Mouse (Mus musculus) liver, embryonic 12.5 days (tissue): ENCODE results near the gene Mtfr1l. TPM values are rescaled to one million over a fixed set of nuclear protein-coding genes. Genes with fewer than 3 reads are reported as not detected.
"Not testable (repeated sequence)": the region's sequence is repeated elsewhere in the genome, so short reads cannot be mapped to it uniquely, and the experiment has no call there.

Experiments
- ATAC-seq: fragments of 200-750 bp; cut with Nextera tagmentation; 2 replicates; pipeline ENCODE4 v1.8.0; 2017; ENCODE audit warnings: moderate number of reproducible peaks, mild to moderate bottlenecking, moderate library complexity
- H3K27ac ChIP-seq: fragments of 300-500 bp; sonication (generic); 2 replicates; pipeline ENCODE4 v1.5.1; 2016; ENCODE audit warnings: mild to moderate bottlenecking
- H3K27me3 ChIP-seq: fragments of 300-500 bp; sonication (generic); replicated peaks from 2 replicates; pipeline ENCODE4 v1.6.1; 2016; ENCODE audit warnings: mild to moderate bottlenecking, moderate library complexity
- H3K36me3 ChIP-seq: fragments of 300-500 bp; sonication (generic); 2 replicates; pipeline ENCODE4 v1.6.1; 2016; ENCODE audit warnings: mild to moderate bottlenecking, moderate library complexity
- H3K4me1 ChIP-seq: fragments of 300-500 bp; sonication (generic); 2 replicates; pipeline ENCODE4 v1.6.1; 2016
- H3K4me2 ChIP-seq: fragments of 300-500 bp; sonication (generic); 2 replicates; pipeline ENCODE4 v1.6.1; 2016; ENCODE audit warnings: mild to moderate bottlenecking, moderate library complexity
- H3K4me3 ChIP-seq: fragments of 300-500 bp; sonication (generic); 2 replicates; pipeline ENCODE4 v1.5.1; 2016; ENCODE audit warnings: mild to moderate bottlenecking, moderate library complexity
- H3K9ac ChIP-seq: fragments of 300-500 bp; sonication (generic); 2 replicates; pipeline ENCODE4 v1.6.1; 2016; ENCODE audit warnings: mild to moderate bottlenecking, moderate library complexity
- H3K9me3 ChIP-seq: fragments of 300-500 bp; sonication (generic); replicated peaks from 2 replicates; pipeline ENCODE4 v1.6.1; 2016; ENCODE audit warnings: mild to moderate bottlenecking, moderate library complexity
- WGBS: fragments of 180-500 bp; shearing (Covaris S2); methylation state at CpG from one replicate; pipeline ENCODE4 v1.1.7; 2016; ENCODE audit not compliant: insufficient replicate concordance; 5-methylcytosine and 5-hydroxymethylcytosine counted together
- polyA plus RNA-seq: library from polyadenylated mRNA; unstranded; fragments of >200 nt; fragmentation: Nextera tagmentation; extraction: Ambion mirVana; gene quantifications from 2 replicates; pipeline ENCODE4 v1.2.1, GENCODE M21; 2016

Mtfr1l gene
- polyA plus RNA-seq, 1 experiment from 2014 or later = 69.3 TPM

DNA sequence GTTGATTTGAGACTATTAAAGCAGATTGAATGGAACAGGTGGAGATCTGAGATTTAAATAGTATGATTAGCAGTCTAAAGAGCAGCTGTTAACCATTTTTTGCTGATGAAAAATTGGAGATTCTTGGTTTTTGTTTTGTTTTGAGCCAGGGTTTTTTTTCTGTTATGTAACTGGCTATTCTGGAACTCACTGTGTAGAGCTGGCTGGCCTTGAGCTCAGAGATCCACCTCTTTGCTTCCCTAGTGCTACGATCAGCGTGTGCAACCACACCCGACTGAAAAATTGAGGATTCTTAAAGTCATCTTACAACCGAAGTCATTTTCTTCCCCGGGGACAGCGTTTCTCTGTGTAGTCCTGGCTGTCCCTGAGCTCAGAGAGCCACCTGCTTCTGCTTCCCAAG, 23.5 kb downstream of the Mtfr1l start:
- Histone ChIP-seq H3K27ac (peak overlapping the region; percentile 91), H3K36me3 (peaks cover 28% of the 10 kb centered on the region), H3K4me3 (peak overlapping the region; percentile 79), H3K9me3 (no peaks in the 10 kb centered on the region), H3K4me1 (peaks cover 86% of the 10 kb centered on the region), H3K4me2 (peak overlapping the region; percentile 89), H3K27me3 (no peaks in the 10 kb centered on the region), H3K9ac (peak overlapping the region; percentile 88)
- WGBS = 18% methylated on average over 6 of the region's 6 CpGs
- no peak for ATAC-seq

DNA sequence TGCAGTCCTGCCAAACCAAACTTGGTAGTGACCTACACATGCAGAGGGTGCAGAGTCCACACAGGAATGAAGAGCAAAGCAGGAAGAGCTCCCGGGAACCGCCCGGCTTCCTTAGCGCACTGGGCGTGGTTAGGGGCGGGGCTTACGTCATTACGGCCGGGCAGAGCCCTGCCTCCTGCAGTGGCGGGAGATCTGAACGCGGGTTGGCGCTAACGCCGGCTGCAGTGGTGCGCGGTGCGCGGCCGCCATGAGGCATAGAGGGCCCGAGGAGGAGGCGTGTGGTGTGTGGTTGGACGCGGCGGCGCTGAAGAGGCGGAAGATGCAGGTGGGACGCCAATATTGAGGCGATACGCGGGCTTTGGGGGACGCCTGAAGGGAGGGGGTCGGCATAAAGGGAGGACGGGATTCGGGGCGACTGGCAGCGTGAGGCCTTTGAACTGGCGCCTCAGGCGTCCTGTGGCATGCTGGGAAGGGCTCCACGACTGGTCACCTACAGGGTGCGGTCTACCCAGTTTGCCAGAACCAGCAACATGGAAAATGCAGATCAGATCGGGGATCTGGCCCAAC, 24.3 kb downstream of the Mtfr1l start, which contains the start of gene Aunip:
Gene Aunip, plus strand, starts transcription at position 155 of the 567 bp plus-strand sequence.
- peaks cover 86% of the 10 kb centered on the region for H3K4me1 ChIP-seq

DNA sequence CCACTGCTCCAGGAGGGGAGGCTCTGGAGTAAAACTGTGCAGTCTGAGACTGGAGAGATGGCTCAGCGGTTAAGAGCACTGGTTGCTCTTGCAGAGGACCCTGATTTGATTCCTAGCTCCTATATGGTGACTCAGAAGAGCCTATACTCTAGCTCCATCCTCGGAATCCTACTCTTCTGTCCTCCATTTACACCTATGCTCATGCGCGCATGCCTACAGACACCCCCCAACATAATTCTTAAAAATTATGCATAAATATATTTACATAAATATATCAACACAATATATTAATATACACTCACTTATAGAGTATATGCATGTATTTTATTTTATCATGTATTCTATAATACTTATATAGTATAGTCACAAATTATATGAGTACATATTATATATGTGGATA, 24.8 kb downstream of the Mtfr1l start:
- Histone ChIP-seq H3K4me2 (peak overlapping the region; percentile 89), H3K4me1 (peaks cover 85% of the 10 kb centered on the region), H3K27me3 (no peaks in the 10 kb centered on the region), H3K4me3 (peak overlapping the region; percentile 79), H3K9me3 (no peaks in the 10 kb centered on the region), H3K36me3 (peaks cover 20% of the 10 kb centered on the region), H3K9ac (peak overlapping the region; percentile 12; the same call in 1 of the 2 replicates), H3K27ac (peak overlapping the region; percentile 43; the same call in 1 of the 2 replicates)
- 76% methylated on average over 4 of the region's 4 CpGs for WGBS
- no peak for ATAC-seq

More for the DNA sequence above, 24.3 kb downstream of the Mtfr1l start, which contains the start of gene Aunip:
- H3K9me3 ChIP-seq = no peaks in the 10 kb centered on the region
- H3K9ac ChIP-seq = peak within 1 kb of the TSS; percentile 88
- peaks cover 26% of the 10 kb centered on the region for H3K36me3 ChIP-seq
- H3K4me2 ChIP-seq = peak within 1 kb of the TSS; percentile 89
- ATAC-seq = peak; percentile 85
- H3K27ac ChIP-seq = peak within 1 kb of the TSS; percentile 91
- under 1% methylated on average over 42 of the region's 42 CpGs for WGBS
- H3K4me3 ChIP-seq = peak within 1 kb of the TSS; percentile 79
- H3K27me3 ChIP-seq = no peaks in the 10 kb centered on the region

DNA sequence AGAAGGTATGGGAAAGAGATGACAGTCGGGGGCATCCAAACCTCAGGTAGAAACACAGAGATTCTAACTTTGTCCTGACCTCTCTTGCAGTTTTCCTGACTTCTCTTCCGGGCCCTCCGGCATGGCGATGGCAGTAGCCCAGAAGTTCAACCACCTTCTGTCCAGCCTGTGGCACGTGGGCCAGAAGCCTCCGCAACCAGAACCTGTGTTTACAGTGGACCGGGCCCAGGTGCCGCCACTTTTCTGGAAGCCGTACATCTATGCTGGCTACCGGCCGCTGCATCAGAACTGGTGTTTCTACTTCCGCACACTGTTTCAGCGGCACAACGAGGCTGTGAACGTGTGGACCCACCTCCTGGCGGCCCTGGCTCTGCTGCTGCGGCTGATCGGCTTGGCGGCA, 28.5 kb downstream of the Mtfr1l start:
- no peak overlapping the region for H3K4me3 ChIP-seq
- ATAC-seq = no peak
- WGBS = 86% methylated on average over 19 of the region's 19 CpGs
- H3K27ac ChIP-seq = peak overlapping the region; percentile 30
- H3K4me2 ChIP-seq = no peak overlapping the region
- H3K4me1 ChIP-seq = peaks cover 83% of the 10 kb centered on the region
- H3K9me3 ChIP-seq = no peaks in the 10 kb centered on the region
- H3K9ac ChIP-seq = no peak overlapping the region
- no peaks in the 10 kb centered on the region for H3K27me3 ChIP-seq
- H3K36me3 ChIP-seq = peaks cover 7% of the 10 kb centered on the region

DNA sequence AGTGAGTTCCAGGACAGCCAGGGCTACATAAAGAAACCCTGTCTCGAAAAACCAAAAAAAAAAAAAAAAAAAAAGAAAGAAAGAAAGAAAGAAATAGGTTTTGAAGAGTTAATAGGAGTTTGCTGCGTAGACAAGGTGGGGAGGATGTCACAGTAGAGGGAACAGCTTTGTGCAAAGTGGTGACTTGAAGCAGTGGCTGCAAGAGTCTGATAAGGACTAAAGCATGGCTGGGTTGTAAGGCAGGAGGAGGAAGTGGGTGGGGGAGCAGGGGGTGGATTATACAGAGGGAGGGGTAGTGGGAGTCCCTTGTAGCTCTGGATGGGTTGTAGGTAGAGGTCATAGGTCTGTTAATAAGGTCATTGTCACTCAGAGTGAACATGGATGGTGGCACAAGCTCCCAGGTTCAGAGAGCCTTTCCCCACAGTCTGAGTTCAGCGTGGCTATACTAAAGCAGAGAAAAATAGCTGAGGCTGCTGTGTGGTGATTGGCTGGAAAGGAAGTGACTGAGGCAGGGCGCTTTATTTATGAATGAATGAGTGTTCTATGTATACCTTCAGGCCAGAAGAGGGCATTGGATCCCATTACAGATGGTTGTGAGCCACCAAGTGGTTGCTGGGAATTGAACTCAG, 29.1 kb downstream of the Mtfr1l start:
- Histone ChIP-seq H3K4me3 (no peak overlapping the region), H3K27me3 (no peaks in the 10 kb centered on the region), H3K36me3 (peaks cover 7% of the 10 kb centered on the region), H3K9me3 (no peaks in the 10 kb centered on the region), H3K9ac (no peak overlapping the region), H3K27ac (peak overlapping the region; percentile 77), H3K4me1 (peaks cover 82% of the 10 kb centered on the region), H3K4me2 (peak overlapping the region; percentile 40)
- peak; percentile 86 for ATAC-seq
- WGBS = 25% methylated on average over 3 of the region's 4 CpGs

DNA sequence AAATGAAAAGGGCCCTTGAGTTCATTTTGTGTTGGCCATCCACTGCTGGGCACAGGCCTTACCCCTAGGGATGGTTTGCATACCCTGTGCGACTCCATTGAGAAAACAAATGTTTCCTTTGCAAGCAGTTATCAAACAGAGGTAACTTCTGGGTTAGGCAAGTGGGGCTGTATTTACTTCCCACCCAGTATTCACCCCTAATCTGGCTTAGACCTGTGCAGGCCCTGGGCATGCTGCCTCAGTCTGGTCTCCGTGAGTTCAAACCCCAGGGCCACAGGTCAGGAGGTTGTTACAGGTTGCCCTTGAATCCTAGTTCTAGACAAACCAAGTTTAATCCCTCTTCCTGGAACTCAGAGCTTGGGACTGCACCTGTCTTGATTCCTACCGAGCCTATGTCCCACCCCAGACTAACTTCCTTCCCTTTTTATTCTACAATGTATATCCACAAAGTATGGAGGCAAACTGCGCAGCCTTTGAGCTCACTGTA, 29.8 kb downstream of the Mtfr1l start:
- ATAC-seq = no peak
- Histone ChIP-seq H3K27ac (peak overlapping the region; percentile 77), H3K36me3 (peaks cover 7% of the 10 kb centered on the region), H3K9me3 (no peaks in the 10 kb centered on the region), H3K4me2 (peak overlapping the region; percentile 40; the same call in 1 of the 2 replicates), H3K27me3 (no peaks in the 10 kb centered on the region), H3K9ac (peak overlapping the region; percentile 49; the same call in 1 of the 2 replicates), H3K4me3 (no peak overlapping the region), H3K4me1 (peaks cover 83% of the 10 kb centered on the region)
- WGBS = 58% methylated on average over 4 of the region's 4 CpGs

DNA sequence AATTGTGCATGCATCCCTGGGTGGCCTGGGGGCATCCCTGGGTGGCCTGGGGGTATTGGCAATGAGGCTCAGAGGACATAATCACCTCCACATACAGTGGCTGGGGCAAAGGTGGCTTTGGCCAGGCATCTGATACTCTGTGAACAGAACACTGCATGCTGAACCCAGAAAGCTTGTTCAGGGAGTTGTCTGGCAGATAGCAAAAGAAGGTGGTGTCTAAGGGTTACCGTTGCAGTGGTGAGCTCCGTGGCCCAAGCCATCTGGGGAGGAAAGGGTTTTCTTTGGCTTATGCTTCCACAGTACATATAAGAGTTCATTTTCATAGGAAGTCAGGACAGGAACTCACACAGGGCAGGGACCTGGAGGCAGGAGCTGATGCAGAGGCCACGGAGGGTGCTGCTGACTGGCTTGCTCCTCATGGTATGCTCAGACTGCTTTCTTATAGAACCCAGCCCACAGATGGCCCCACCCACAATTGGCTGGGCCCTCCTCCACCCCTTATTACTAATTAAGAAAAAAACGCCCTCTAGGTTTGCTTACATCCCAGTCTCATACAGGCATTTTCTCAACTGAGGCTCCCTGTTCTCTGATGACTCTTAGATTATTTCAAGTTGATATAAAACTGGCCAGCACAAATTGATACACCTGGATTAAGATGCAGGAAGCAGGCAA, 31.4 kb downstream of the Mtfr1l start:
- peak; percentile 57 for ATAC-seq
- Histone ChIP-seq H3K4me3 (0 out of 2 replicates have a peak overlapping the region, but pooled peaks have one; percentile 20), H3K27me3 (no peaks in the 10 kb centered on the region), H3K9ac (peak overlapping the region; percentile 29; the same call in 1 of the 2 replicates), H3K9me3 (no peaks in the 10 kb centered on the region), H3K27ac (peak overlapping the region; percentile 67), H3K4me2 (peak overlapping the region; percentile 52), H3K4me1 (peaks cover 73% of the 10 kb centered on the region), H3K36me3 (peaks cover 7% of the 10 kb centered on the region)
- 36% methylated on average over 4 of the region's 4 CpGs for WGBS

DNA sequence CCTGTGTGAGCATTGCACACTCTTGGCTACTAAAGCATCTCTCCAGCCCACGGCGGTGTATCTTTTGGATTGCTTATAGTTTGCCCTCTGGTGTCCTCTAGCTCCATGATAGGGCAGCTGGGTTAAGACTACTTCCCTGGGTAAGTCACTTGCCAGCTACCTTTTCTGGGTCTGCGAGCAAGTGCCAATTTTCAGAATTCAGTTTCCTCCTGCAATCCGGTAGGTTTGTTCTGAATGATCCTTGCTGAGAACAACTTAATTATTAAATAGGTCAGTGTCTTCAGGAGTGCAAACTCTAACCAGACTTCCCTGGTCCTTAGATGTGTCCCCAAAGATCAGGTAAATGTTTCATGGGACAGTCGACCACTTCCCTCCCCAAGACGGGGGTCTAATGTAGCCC, 34.1 kb downstream of the Mtfr1l start:
- H3K4me2 ChIP-seq = no peak overlapping the region
- no peaks in the 10 kb centered on the region for H3K36me3 ChIP-seq
- H3K9me3 ChIP-seq = no peaks in the 10 kb centered on the region
- no peak overlapping the region for H3K27ac ChIP-seq
- H3K4me1 ChIP-seq = peaks cover 73% of the 10 kb centered on the region
- no peak for ATAC-seq
- H3K27me3 ChIP-seq = no peaks in the 10 kb centered on the region
- no peak overlapping the region for H3K9ac ChIP-seq
- H3K4me3 ChIP-seq = no peak overlapping the region
- 79% methylated on average over 6 of the region's 6 CpGs for WGBS

DNA sequence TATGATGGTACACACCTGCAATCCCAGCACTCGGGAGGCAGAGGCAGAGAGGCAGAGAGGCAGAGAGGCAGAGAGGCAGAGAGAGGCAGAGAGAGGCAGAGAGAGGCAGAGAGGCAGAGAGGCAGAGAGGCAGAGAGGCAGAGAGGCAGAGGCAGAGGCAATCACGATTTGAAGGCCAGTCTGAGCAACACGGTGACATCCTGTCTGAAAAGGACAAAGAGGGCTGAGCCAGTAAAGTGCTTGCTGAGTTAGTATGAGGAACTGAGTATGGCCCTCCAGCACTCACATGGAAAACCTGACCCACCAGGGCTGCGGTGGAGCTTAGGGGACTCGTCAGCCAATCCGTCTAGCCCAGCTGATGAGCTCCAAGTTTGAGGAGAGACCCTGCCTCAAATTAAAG, 36.2 kb downstream of the Mtfr1l start:
- not testable (repeated sequence) for H3K9ac ChIP-seq, H3K36me3 ChIP-seq, ATAC-seq, H3K9me3 ChIP-seq, H3K4me3 ChIP-seq, H3K27ac ChIP-seq, H3K4me2 ChIP-seq, H3K27me3 ChIP-seq
- H3K4me1 ChIP-seq = peaks cover 73% of the 10 kb centered on the region
- 48% methylated on average over 6 of the region's 6 CpGs for WGBS

DNA sequence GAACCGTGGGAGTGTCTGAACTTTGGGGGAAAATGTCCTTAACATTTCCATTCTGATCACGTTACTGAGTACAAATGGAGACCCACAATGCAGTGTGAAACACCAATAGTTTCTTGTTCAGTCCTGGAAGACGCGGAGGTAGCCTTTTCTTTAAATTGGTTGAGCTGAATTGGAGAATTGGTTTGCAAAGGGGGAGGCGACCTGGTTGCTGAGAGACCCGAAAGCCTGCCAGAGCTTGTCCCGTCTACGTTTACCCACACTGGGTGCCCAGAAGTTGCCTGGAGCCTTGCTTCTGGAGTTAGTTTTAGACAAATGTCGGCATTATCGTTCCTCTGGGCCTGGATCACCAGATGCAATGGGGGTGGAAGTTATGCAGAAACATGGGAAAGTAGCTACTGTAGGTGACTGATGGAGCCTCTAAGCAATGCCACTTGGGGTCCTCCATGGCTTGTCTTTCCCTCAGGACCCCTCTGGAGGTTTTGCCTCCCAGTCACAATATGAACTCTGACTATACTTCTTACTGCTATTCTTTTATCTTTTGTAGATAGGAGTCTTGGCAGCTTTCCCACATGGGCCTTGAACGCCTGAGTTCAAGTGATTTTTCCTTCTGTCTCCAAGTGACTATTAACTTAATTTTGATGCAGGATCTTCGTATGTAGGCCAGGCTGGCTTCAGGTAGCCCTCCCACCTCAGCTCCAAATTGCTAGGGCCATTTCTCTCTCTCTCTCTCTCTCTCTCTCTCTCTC, 37.0 kb downstream of the Mtfr1l start:
- ATAC-seq = no peak
- no peaks in the 10 kb centered on the region for H3K9me3 ChIP-seq
- H3K4me2 ChIP-seq = peak overlapping the region; percentile 96
- H3K4me1 ChIP-seq = peaks cover 70% of the 10 kb centered on the region
- WGBS = 58% methylated on average over 12 of the region's 12 CpGs
- peaks cover 4% of the 10 kb centered on the region; the same call in 1 of the 2 replicates for H3K27me3 ChIP-seq
- H3K27ac ChIP-seq = no peak overlapping the region
- no peak overlapping the region for H3K9ac ChIP-seq
- H3K36me3 ChIP-seq = no peaks in the 10 kb centered on the region
- H3K4me3 ChIP-seq = no peak overlapping the region

DNA sequence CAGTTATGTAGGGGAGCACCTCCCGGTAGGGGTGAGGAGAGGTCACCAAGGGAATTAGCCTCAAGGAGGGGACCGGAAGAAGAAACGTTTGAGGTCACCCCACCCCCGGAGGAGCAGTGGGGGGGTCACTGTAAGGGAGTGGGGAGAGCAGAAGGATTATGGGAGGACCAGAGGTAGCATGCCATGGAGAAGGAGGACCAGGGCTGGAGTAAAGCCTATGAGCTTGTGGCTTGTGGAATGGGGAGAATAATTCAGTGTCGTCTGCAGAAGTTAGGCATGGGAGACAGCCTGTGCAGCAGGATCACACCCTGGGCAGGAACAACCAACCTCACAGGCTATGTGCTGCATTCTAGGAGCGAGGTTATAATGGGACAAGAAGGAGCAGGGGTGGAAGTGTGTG, 38.0 kb downstream of the Mtfr1l start:
- H3K4me1 ChIP-seq = peaks cover 66% of the 10 kb centered on the region
- H3K27ac ChIP-seq = peak overlapping the region; percentile 79
- WGBS = 6% methylated on average over 6 of the region's 6 CpGs
- H3K9ac ChIP-seq = peak overlapping the region; percentile 74
- H3K36me3 ChIP-seq = no peaks in the 10 kb centered on the region
- peak; percentile 11 for ATAC-seq
- peak overlapping the region; percentile 62 for H3K4me3 ChIP-seq
- H3K9me3 ChIP-seq = no peaks in the 10 kb centered on the region
- peak overlapping the region; percentile 96 for H3K4me2 ChIP-seq
- H3K27me3 ChIP-seq = peaks cover 4% of the 10 kb centered on the region; the same call in 1 of the 2 replicates
